Mouse (Mus musculus) hindbrain, embryonic 14.5 days (tissue): ENCODE measurements around the gene Hoxb1. TPM values are rescaled to one million over a fixed set of nuclear protein-coding genes. Genes with fewer than 3 reads are reported as not detected.

Source experiments
- ATAC-seq: fragments of 200-750 bp; cut with Nextera tagmentation; 2 replicates; pipeline ENCODE4 v1.8.0; 2017; ENCODE audit warnings: moderate number of reproducible peaks, mild to moderate bottlenecking, moderate TSS enrichment, moderate library complexity; ENCODE audit not compliant: low FRiP score
- DNase-seq: peaks from one replicate; pipeline ENCODE4 v3.0.0-alpha.2; 2015; ENCODE audit warnings: low spot score
- H3K27ac ChIP-seq: fragments of 300-500 bp; sonication (generic); 2 replicates; pipeline ENCODE4 v1.5.1; 2014; ENCODE audit warnings: mild to moderate bottlenecking, moderate library complexity
- H3K27me3 ChIP-seq: fragments of 300-500 bp; sonication (generic); 2 replicates; pipeline ENCODE4 v1.6.1; 2014; ENCODE audit warnings: mild to moderate bottlenecking, low read length, mixed read lengths; ENCODE audit not compliant: control insufficient read depth, insufficient read depth
- H3K36me3 ChIP-seq: fragments of 300-500 bp; sonication (generic); replicated peaks from 2 replicates; pipeline ENCODE4 v1.6.1; 2014; ENCODE audit not compliant: control insufficient read depth, insufficient read depth
- H3K4me1 ChIP-seq: fragments of 300-500 bp; sonication (generic); replicated peaks from 2 replicates; pipeline ENCODE4 v1.6.1; 2014; ENCODE audit warnings: antibody characterized with exemption, low read length, mixed read lengths; ENCODE audit not compliant: control insufficient read depth, insufficient read depth
- H3K4me2 ChIP-seq: fragments of 300-500 bp; sonication (generic); replicated peaks from 2 replicates; pipeline ENCODE4 v1.6.1; 2014; ENCODE audit warnings: mild to moderate bottlenecking, moderate library complexity
- H3K4me3 ChIP-seq: fragments of 300-500 bp; sonication (generic); replicated peaks from 2 replicates; pipeline ENCODE4 v1.5.1; 2014; ENCODE audit warnings: mild to moderate bottlenecking, low read length
- H3K9ac ChIP-seq: fragments of 300-500 bp; sonication (generic); 2 replicates; pipeline ENCODE4 v1.6.1; 2014
- H3K9me3 ChIP-seq: fragments of 300-500 bp; sonication (generic); 2 replicates; pipeline ENCODE4 v1.6.1; 2016; ENCODE audit warnings: low read length; ENCODE audit not compliant: control insufficient read depth
- WGBS: fragments of 180-500 bp; shearing (Covaris S2); extraction: QIAGEN DNeasy Blood & Tissue Kit; methylation state at CpG from one replicate; pipeline ENCODE4 v1.1.7; 2014; 5-methylcytosine and 5-hydroxymethylcytosine counted together
- microRNA counts: library from miRNA; unstranded; fragments of <30 nt; microRNA quantifications from one replicate; lab custom pipeline; 2016
- microRNA-seq: library from miRNA; unstranded; fragments of <30 nt; microRNA quantifications from one replicate; pipeline ENCODE4, GENCODE M21; 2016
- polyA plus RNA-seq: library from polyadenylated mRNA; unstranded; fragments of >200 nt; fragmentation: Nextera tagmentation; extraction: Ambion mirVana; gene quantifications from 2 replicates; pipeline ENCODE4 v1.2.1, GENCODE M21; 2014

Hoxb1 gene
- polyA plus RNA-seq, 1 experiment from 2014 or later = 0.33 TPM

- Histone ChIP-seq H3K4me2 (no peak overlapping the region), H3K27ac (no peak overlapping the region), H3K27me3 (no peaks in the 10 kb centered on the region), H3K36me3 (no peaks in the 10 kb centered on the region), H3K4me3 (no peak overlapping the region), H3K9me3 (no peaks in the 10 kb centered on the region), H3K9ac (no peak overlapping the region), H3K4me1 (no peaks in the 10 kb centered on the region)
- no peak for DNase-seq
- 77% methylated on average over 2 of the region's 2 CpGs for WGBS
- ATAC-seq = no peak
Measured at GRCm38 (mm10) chr11:96414002-96414401, 48.5 kb downstream of the Hoxb1 start.

MicroRNA genes within 50 kb of the gene (microRNA counts, 519-probe panel; counts per million panel counts)
- microRNA mmu-miR-10a (lab: Ali Mortazavi, UCI) = 6,554 counts per million, percentile 87 among the panel's probes with 10 or more counts

Small RNA genes lying within 50 kb of the gene (microRNA-seq; reads per million reads assigned to microRNA genes)
- 90,772 reads per million, percentile 100 among the genes with 10 or more reads in this experiment for gene Mir10a

Other genes with a start within 250 kb of the Hoxb1 start
- 0.33 and 0.37 TPM in 2 replicates for gene Ttll6, start 232.0 kb upstream of the Hoxb1 start, polyA plus RNA-seq
- not detected in 2 replicates for gene Hoxb13, start 171.4 kb upstream of the Hoxb1 start, polyA plus RNA-seq
- 10.7 and 22.4 TPM in 2 replicates for gene Hoxb9, start 94.3 kb upstream of the Hoxb1 start, polyA plus RNA-seq
- 41.2 and 50.6 TPM in 2 replicates for gene Hoxb8, start 83.8 kb upstream of the Hoxb1 start, polyA plus RNA-seq
- 40.8 and 45.6 TPM in 2 replicates for gene Hoxb7, start 79.1 kb upstream of the Hoxb1 start, polyA plus RNA-seq
- gene Hoxb6, start 73.3 kb upstream of the Hoxb1 start, polyA plus RNA-seq = 71.4 and 90.1 TPM in 2 replicates
- 140 and 157 TPM in 2 replicates for gene Hoxb5, start 62.4 kb upstream of the Hoxb1 start, polyA plus RNA-seq
- gene Hoxb4, start 47.5 kb upstream of the Hoxb1 start, polyA plus RNA-seq = 4.0 and 5.4 TPM in 2 replicates
- 12.8 and 17.2 TPM in 2 replicates for gene Hoxb3, start 42.4 kb upstream of the Hoxb1 start, polyA plus RNA-seq
- gene Hoxb2, start 15.2 kb upstream of the Hoxb1 start, polyA plus RNA-seq = 39.5 and 42.9 TPM in 2 replicates
- 7.3 and 10.3 TPM in 2 replicates for gene Skap1, start 98.8 kb downstream of the Hoxb1 start, polyA plus RNA-seq